Mouse (Mus musculus) cerebellum, adult 2 months (tissue): ENCODE measurements around the gene Megf8. TPM values are rescaled to one million over a fixed set of nuclear protein-coding genes. Genes with fewer than 3 reads are reported as not detected.
"Not testable (repeated sequence)": the region's sequence is repeated elsewhere in the genome, so short reads cannot be mapped to it uniquely, and the experiment has no call there.

Experiments used
- DNase-seq, 2 experiments: peaks; one replicate each; pipeline ENCODE4 v3.0.0; 2021
- H3K27ac ChIP-seq: fragments of 200-500 bp; 2 replicates; pipeline ENCODE4 v1.5.1; 2012; ENCODE audit warnings: low read length, control low read depth, inconsistent platforms; ENCODE audit not compliant: insufficient read depth
- H3K27me3 ChIP-seq: fragments of 200-500 bp; 2 replicates; pipeline ENCODE4 v1.6.1; 2012; ENCODE audit warnings: inconsistent platforms, mild to moderate bottlenecking, low read length, moderate library complexity; ENCODE audit not compliant: control insufficient read depth, insufficient read depth
- H3K4me1 ChIP-seq: fragments of 200-500 bp; 2 replicates; pipeline ENCODE4 v1.6.1; 2011; ENCODE audit warnings: low read length; ENCODE audit not compliant: control insufficient read depth, insufficient read depth
- H3K4me3 ChIP-seq: fragments of 200-500 bp; replicated peaks from 2 replicates; pipeline ENCODE3; 2011; ENCODE audit warnings: mild to moderate bottlenecking, low read depth, low read length, control low read depth; ENCODE audit not compliant: insufficient read depth
- CTCF ChIP-seq: fragments of 200-500 bp; IDR thresholded peaks from 2 replicates; pipeline ENCODE4 v1.5.1; 2011; ENCODE audit warnings: low read depth, mild to moderate bottlenecking, control low read depth, low read length, moderate library complexity, borderline replicate concordance; ENCODE audit not compliant: insufficient read depth
- POLR2A ChIP-seq: fragments of 200-500 bp; IDR thresholded peaks from 2 replicates; pipeline ENCODE4 v1.6.1; 2011; ENCODE audit warnings: low read length, control low read depth, borderline replicate concordance; ENCODE audit not compliant: insufficient read depth
- WGBS: fragments of 180-500 bp; shearing (Covaris S2); methylation state at CpG from one replicate; pipeline ENCODE4 v1.1.7; 2018; 5-methylcytosine and 5-hydroxymethylcytosine counted together
- polyA plus RNA-seq: library from polyadenylated mRNA; depleted of rRNA; stranded (reverse); fragments of >200 nt; gene quantifications from 2 replicates; pipeline ENCODE4 v1.2.3, GENCODE M21; 2012

The Megf8 gene
- polyA plus RNA-seq, 1 experiment: 76.8 TPM

- H3K27ac ChIP-seq: 0 out of 2 replicates have a peak overlapping the region, but pooled peaks have one; percentile 13
- DNase-seq: peak; percentile 54 to 58
- H3K4me1 ChIP-seq: peaks cover 3% of the 10 kb centered on the region; the same call in 1 of the 2 replicates
- TF ChIP-seq POLR2A (no peak), CTCF (no peak)
- no peak overlapping the region for H3K4me3 ChIP-seq
- WGBS: 18% methylated on average over 69 of the region's 69 CpGs
- H3K27me3 ChIP-seq: no peaks in the 10 kb centered on the region
Observed at GRCm38 (mm10) chr7:25315306-25316041, 1.5 kb upstream of the Megf8 start.

- H3K4me1 ChIP-seq: peaks cover 3% of the 10 kb centered on the region; the same call in 1 of the 2 replicates
- no peaks in the 10 kb centered on the region for H3K27me3 ChIP-seq
- DNase-seq: peak; percentile 67 to 71
- TF ChIP-seq CTCF (no peak), POLR2A (no peak)
- whole genome bisulfite sequencing: 5% methylated on average over 21 of the region's 21 CpGs
- H3K4me3 ChIP-seq: peak overlapping the region; percentile 84
- H3K27ac ChIP-seq: peak overlapping the region; percentile 82
Observed at GRCm38 (mm10) chr7:25317446-25317999, 559 bp downstream of the Megf8 start.

- no peaks in the 10 kb centered on the region; the same call in 1 of the 2 replicates for H3K4me1 ChIP-seq
- DNase-seq: no peak
- 48% methylated on average over 6 of the region's 6 CpGs for WGBS
- H3K27me3 ChIP-seq: no peaks in the 10 kb centered on the region
- TF ChIP-seq POLR2A: no peak
- TF ChIP-seq CTCF: no peak
- no peak overlapping the region for H3K27ac ChIP-seq
- no peak overlapping the region for H3K4me3 ChIP-seq
Observed at GRCm38 (mm10) chr7:25322058-25322484, 5.1 kb downstream of the Megf8 start.

- Histone ChIP-seq H3K4me3 (no peak overlapping the region), H3K27me3 (no peaks in the 10 kb centered on the region), H3K4me1 (no peaks in the 10 kb centered on the region; the same call in 1 of the 2 replicates), H3K27ac (no peak overlapping the region)
- DNase-seq: no peak
- 59% methylated on average over 2 of the region's 2 CpGs for whole genome bisulfite sequencing
- TF ChIP-seq POLR2A (no peak), CTCF (no peak)
Observed at GRCm38 (mm10) chr7:25323219-25323618, 6.3 kb downstream of the Megf8 start.

- not testable (repeated sequence) for H3K27ac ChIP-seq, DNase-seq, H3K27me3 ChIP-seq, H3K4me1 ChIP-seq, H3K4me3 ChIP-seq
- WGBS: 90% methylated on average over 6 of the region's 6 CpGs
Observed at GRCm38 (mm10) chr7:25325431-25325830, 8.5 kb downstream of the Megf8 start.

- Histone ChIP-seq H3K4me1 (no peaks in the 10 kb centered on the region; the same call in 1 of the 2 replicates), H3K27ac (no peak overlapping the region), H3K27me3 (no peaks in the 10 kb centered on the region), H3K4me3 (no peak overlapping the region)
- WGBS: 88% methylated on average over 8 of the region's 8 CpGs
- TF ChIP-seq CTCF: no peak
- TF ChIP-seq POLR2A: no peak
- no peak for DNase-seq
Observed at GRCm38 (mm10) chr7:25326233-25326632, 9.3 kb downstream of the Megf8 start.

GRCm38 (mm10) chr7:25333596-25334307 lies 16.8 kb downstream of the Megf8 start:
- TF ChIP-seq POLR2A: no peak
- TF ChIP-seq CTCF: peak; percentile 74
- Histone ChIP-seq H3K4me3 (no peak overlapping the region), H3K27ac (no peak overlapping the region), H3K4me1 (no peaks in the 10 kb centered on the region), H3K27me3 (no peaks in the 10 kb centered on the region)
- WGBS: 26% methylated on average over 16 of the region's 16 CpGs
- peak; percentile 68 to 72 for DNase-seq

- no peak for DNase-seq
- no peak for TF ChIP-seq POLR2A
- no peak for TF ChIP-seq CTCF
- no peak overlapping the region for H3K27ac ChIP-seq
Observed at GRCm38 (mm10) chr7:25334472-25334871, 17.5 kb downstream of the Megf8 start.

More at GRCm38 (mm10) chr7:25334472-25334871, 17.5 kb downstream of the Megf8 start:
- 66% methylated on average over 12 of the region's 12 CpGs for WGBS
- no peaks in the 10 kb centered on the region for H3K27me3 ChIP-seq
- no peaks in the 10 kb centered on the region for H3K4me1 ChIP-seq
- no peak overlapping the region for H3K4me3 ChIP-seq
